Mouse (Mus musculus): ENCODE measurements around the gene Scgb1b20. TPM values are rescaled to one million over a fixed set of nuclear protein-coding genes. Genes with fewer than 3 reads are reported as not detected.
"Not testable (repeated sequence)": the region's sequence is repeated elsewhere in the genome, so short reads cannot be mapped to it uniquely, and the experiment has no call there.

The Scgb1b20 gene
- total RNA-seq (2014; rRNA removed) (not detected in 2 replicates), polyA plus RNA-seq (2015; fragmentation: Nextera tagmentation; extraction: Ambion mirVana) (not detected in 2 replicates)

- not testable (repeated sequence) for DNase-seq (ENCODE audit: low spot score)
These were observed at the start of gene Scgb1b20 for GRCm38 (mm10) chr7:33372934-33373333. TSS of gene Scgb1b20 (plus strand) at chr7:33373234.

DNA sequence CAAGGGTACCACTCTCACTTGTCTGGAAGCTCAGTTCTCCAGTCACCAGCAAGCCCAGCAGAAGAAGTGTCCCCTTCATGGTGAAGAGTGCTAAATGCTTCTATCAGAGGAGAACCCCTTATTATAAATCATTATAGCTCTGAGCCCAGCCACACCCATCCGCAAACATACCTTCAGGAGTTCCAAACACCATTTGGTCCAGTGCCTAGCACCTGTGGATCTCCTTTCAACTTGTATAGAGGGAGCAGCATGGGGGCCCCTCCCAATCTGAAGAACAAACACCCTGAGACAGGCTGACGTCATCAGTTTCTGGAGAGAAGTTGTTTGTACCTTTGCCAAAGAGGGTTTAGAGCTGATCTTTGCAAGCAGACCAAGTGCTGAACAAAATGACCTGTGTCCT lies 6.8 kb upstream of the Scgb1b20 start, which contains the start of gene Scgb2b20:
Gene Scgb2b20, minus strand, starts transcription at position 101 of the 400 bp plus-strand sequence.
- ATAC-seq (ENCODE audit: low FRiP score); H3K27ac ChIP-seq (ENCODE audit: low read depth, low read length); H3K4me2 ChIP-seq (ENCODE audit: low read depth, low read length, poor library complexity, severe bottlenecking); H3K9ac ChIP-seq (replicated peaks; ENCODE audit: low read length, poor library complexity, severe bottlenecking); H3K9me3 ChIP-seq (ENCODE audit: low read length); H3K27me3 ChIP-seq (ENCODE audit: insufficient read depth, low read length); H3K36me3 ChIP-seq (ENCODE audit: insufficient read depth, low read length); H3K4me1 ChIP-seq (ENCODE audit: insufficient read depth, low read length); DNase-seq (ENCODE audit: low spot score); H3K4me3 ChIP-seq (ENCODE audit: low read depth, low read length): not testable (repeated sequence)
- WGBS, result 76% methylated on average over 2 of the region's 2 CpGs

More at GRCm38 (mm10) chr7:33372934-33373333, at the start of gene Scgb1b20:
- H3K9ac ChIP-seq (replicated peaks; ENCODE audit: low read length, poor library complexity, severe bottlenecking); H3K9me3 ChIP-seq (ENCODE audit: low read length); H3K36me3 ChIP-seq (ENCODE audit: insufficient read depth, low read length); H3K27ac ChIP-seq (ENCODE audit: low read depth, low read length); H3K4me1 ChIP-seq (ENCODE audit: insufficient read depth, low read length); ATAC-seq (ENCODE audit: low FRiP score); H3K27me3 ChIP-seq (ENCODE audit: insufficient read depth, low read length); H3K4me3 ChIP-seq (ENCODE audit: low read depth, low read length); H3K4me2 ChIP-seq (ENCODE audit: low read depth, low read length, poor library complexity, severe bottlenecking): not testable (repeated sequence)
- 91% methylated on average over 4 of the region's 4 CpGs for WGBS

DNA sequence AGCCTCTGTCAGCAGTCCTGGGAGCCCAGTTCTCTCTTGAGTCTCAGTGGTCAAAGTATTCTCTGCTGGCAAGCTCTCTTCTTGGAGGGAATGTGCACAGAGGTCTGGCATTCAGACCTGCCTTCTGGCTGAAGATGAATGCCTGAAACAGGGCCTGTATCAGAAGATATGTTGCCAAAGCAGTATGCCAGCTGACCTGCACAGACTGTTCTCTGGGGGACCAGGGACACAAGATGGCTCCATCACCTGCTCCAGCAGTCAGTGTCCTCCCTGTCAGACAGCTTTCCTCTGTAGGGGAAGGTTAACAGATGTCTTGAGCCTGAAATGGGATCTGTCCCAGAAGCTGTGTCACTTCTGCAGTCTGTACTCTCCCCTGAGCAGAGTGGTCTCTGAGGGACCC lies 26.7 kb downstream of the Scgb1b20 start:
- H3K9ac ChIP-seq (replicated peaks; ENCODE audit: low read length, poor library complexity, severe bottlenecking); ATAC-seq (ENCODE audit: low FRiP score); H3K27ac ChIP-seq (ENCODE audit: low read depth, low read length); H3K27me3 ChIP-seq (ENCODE audit: insufficient read depth, low read length); H3K36me3 ChIP-seq (ENCODE audit: insufficient read depth, low read length); H3K4me3 ChIP-seq (ENCODE audit: low read depth, low read length); H3K4me2 ChIP-seq (ENCODE audit: low read depth, low read length, poor library complexity, severe bottlenecking); H3K4me1 ChIP-seq (ENCODE audit: insufficient read depth, low read length); DNase-seq (ENCODE audit: low spot score): not testable (repeated sequence)
- H3K9me3 ChIP-seq (ENCODE audit: low read length), result peaks cover 28% of the 10 kb centered on the region; the same call in 1 of the 2 replicates

GRCm38 (mm10) chr7:33401650-33402049 lies 28.6 kb downstream of the Scgb1b20 start:
- TF ChIP-seq CTCF (IDR thresholded peaks at IDR 0.05), result no peak
- no peaks in the 10 kb centered on the region for H3K4me1 ChIP-seq (ENCODE audit: insufficient read depth, low read length)
- H3K27ac ChIP-seq (ENCODE audit: low read depth, low read length), result no peak overlapping the region
- ATAC-seq (ENCODE audit: low FRiP score) (no peak), DNase-seq (ENCODE audit: low spot score) (no peak)
- WGBS, result 82% methylated on average over 1 of the region's 1 CpGs
- H3K36me3 ChIP-seq (ENCODE audit: insufficient read depth, low read length), result no peaks in the 10 kb centered on the region
- H3K4me2 ChIP-seq (ENCODE audit: low read depth, low read length, poor library complexity, severe bottlenecking), result no peak overlapping the region
- H3K9ac ChIP-seq (replicated peaks; ENCODE audit: low read length, poor library complexity, severe bottlenecking), result no peak overlapping the region
- H3K27me3 ChIP-seq (ENCODE audit: insufficient read depth, low read length), result no peaks in the 10 kb centered on the region
- H3K9me3 ChIP-seq (ENCODE audit: low read length), result peaks cover 26% of the 10 kb centered on the region; the same call in 1 of the 2 replicates
- no peak overlapping the region for H3K4me3 ChIP-seq (ENCODE audit: low read depth, low read length)

- not testable (repeated sequence) for H3K4me2 ChIP-seq (ENCODE audit: low read depth, low read length, poor library complexity, severe bottlenecking); H3K4me1 ChIP-seq (ENCODE audit: insufficient read depth, low read length); H3K27me3 ChIP-seq (ENCODE audit: insufficient read depth, low read length); DNase-seq (ENCODE audit: low spot score); H3K4me3 ChIP-seq (ENCODE audit: low read depth, low read length); H3K9me3 ChIP-seq (ENCODE audit: low read length); H3K9ac ChIP-seq (replicated peaks; ENCODE audit: low read length, poor library complexity, severe bottlenecking); H3K36me3 ChIP-seq (ENCODE audit: insufficient read depth, low read length); H3K27ac ChIP-seq (ENCODE audit: low read depth, low read length); ATAC-seq (ENCODE audit: low FRiP score)
- 33% methylated on average over 1 of the region's 1 CpGs for WGBS
These were observed 36.6 kb downstream of the Scgb1b20 start for GRCm38 (mm10) chr7:33409681-33410080.

Other genes with a start within 250 kb of the Scgb1b20 start
- gene Scgb2b18, start 199.4 kb upstream of the Scgb1b20 start, total RNA-seq (2014; rRNA removed), result not detected in 2 replicates
- gene Scgb2b18, start 199.4 kb upstream of the Scgb1b20 start, polyA plus RNA-seq (2015; fragmentation: Nextera tagmentation; extraction: Ambion mirVana), result not detected in 2 replicates
- not detected in 2 replicates for gene Scgb1b18, start 187.7 kb upstream of the Scgb1b20 start, total RNA-seq (2014; rRNA removed)
- not detected in 2 replicates for gene Scgb1b18, start 187.7 kb upstream of the Scgb1b20 start, polyA plus RNA-seq (2015; fragmentation: Nextera tagmentation; extraction: Ambion mirVana)
- not detected in 2 replicates for gene Scgb2b19, start 92.9 kb upstream of the Scgb1b20 start, total RNA-seq (2014; rRNA removed)
- gene Scgb2b19, start 92.9 kb upstream of the Scgb1b20 start, polyA plus RNA-seq (2015; fragmentation: Nextera tagmentation; extraction: Ambion mirVana), result not detected in 2 replicates
- not detected in 2 replicates for gene Scgb1b19, start 85.9 kb upstream of the Scgb1b20 start, total RNA-seq (2014; rRNA removed)
- not detected in 2 replicates for gene Scgb1b19, start 85.9 kb upstream of the Scgb1b20 start, polyA plus RNA-seq (2015; fragmentation: Nextera tagmentation; extraction: Ambion mirVana)
- gene Scgb2b20, start 6.9 kb upstream of the Scgb1b20 start, total RNA-seq (2014; rRNA removed), result not detected in 2 replicates
- gene Scgb2b20, start 6.9 kb upstream of the Scgb1b20 start, polyA plus RNA-seq (2015; fragmentation: Nextera tagmentation; extraction: Ambion mirVana), result not detected in 2 replicates
- not detected in 2 replicates for gene Scgb2b21, start 147.2 kb downstream of the Scgb1b20 start, total RNA-seq (2014; rRNA removed)
- not detected in 2 replicates for gene Scgb2b21, start 147.2 kb downstream of the Scgb1b20 start, polyA plus RNA-seq (2015; fragmentation: Nextera tagmentation; extraction: Ambion mirVana)